Mouse (Mus musculus): ENCODE data around the gene Pam. TPM values are rescaled to one million over a fixed set of nuclear protein-coding genes. Genes with fewer than 3 reads are reported as not detected.

Pam gene
- polyA plus RNA-seq, 1 experiment = 54.7 TPM

DNA sequence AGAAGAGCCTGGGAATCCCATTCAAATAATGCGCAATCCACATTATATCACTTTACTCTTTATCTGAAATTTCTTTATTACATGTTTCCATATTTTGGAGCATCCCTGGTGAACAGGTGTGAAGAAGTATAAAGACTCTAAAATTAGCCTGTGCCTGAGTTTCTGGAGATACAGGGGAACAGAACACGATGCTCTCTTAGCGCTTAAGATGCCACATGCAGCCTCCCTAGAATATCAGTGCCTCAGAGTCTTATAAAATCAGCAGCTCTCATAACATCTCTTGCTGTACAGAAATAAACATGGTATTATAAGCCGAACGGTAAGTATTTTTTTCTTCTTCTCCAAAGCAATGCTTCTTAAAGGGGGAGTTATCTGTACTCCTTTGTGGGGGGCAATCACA is 267.4 kb downstream of the Pam start:
- no peaks in the 10 kb centered on the region for H3K4me1 ChIP-seq (ENCODE audit: control insufficient read depth, insufficient read depth, low read length)
- 97% methylated on average over 5 of the region's 5 CpGs for WGBS
- no peaks in the 10 kb centered on the region for H3K27me3 ChIP-seq (replicated peaks; ENCODE audit: control insufficient read depth, insufficient read depth, low read length)
- H3K36me3 ChIP-seq (ENCODE audit: control insufficient read depth, insufficient read depth, low read length) = peaks cover 1% of the 10 kb centered on the region
- TF ChIP-seq CTCF (conservative IDR thresholded peaks at IDR 0.05; ENCODE audit: insufficient read depth, insufficient read length, low read depth, low read length) (no peak), POLR2A (IDR thresholded peaks at IDR 0.05; ENCODE audit: low read depth, low read length) (no peak)
- DNase-seq = no peak
- no peak overlapping the region for H3K27ac ChIP-seq (ENCODE audit: insufficient read depth, low read depth, low read length)
- no peak overlapping the region for H3K4me3 ChIP-seq (ENCODE audit: insufficient read depth, low read depth, low read length)

DNA sequence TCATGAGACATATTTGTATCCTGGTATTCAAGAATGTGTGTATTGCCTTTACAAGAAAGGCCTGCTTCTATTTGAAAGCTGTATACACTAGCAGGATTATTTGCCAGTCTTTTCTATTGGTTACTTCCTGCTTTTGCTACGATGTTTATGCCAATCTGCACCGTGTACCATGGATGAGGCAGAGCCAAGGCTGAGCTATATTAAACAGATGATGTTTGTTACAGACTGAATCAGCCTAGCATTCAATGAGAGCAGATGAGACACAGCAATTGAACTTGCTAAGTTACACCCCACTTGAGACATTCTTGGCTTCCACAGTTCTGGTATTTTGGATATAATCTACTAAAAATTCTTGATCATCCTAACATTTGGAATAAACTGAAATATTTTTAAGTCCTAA is 267.9 kb downstream of the Pam start:
- Histone ChIP-seq H3K27ac (ENCODE audit: insufficient read depth, low read depth, low read length) (no peak overlapping the region), H3K36me3 (ENCODE audit: control insufficient read depth, insufficient read depth, low read length) (peaks cover 1% of the 10 kb centered on the region), H3K27me3 (replicated peaks; ENCODE audit: control insufficient read depth, insufficient read depth, low read length) (no peaks in the 10 kb centered on the region), H3K4me3 (ENCODE audit: insufficient read depth, low read depth, low read length) (no peak overlapping the region), H3K4me1 (ENCODE audit: control insufficient read depth, insufficient read depth, low read length) (no peaks in the 10 kb centered on the region)
- WGBS = 75% methylated on average over 2 of the region's 2 CpGs
- no peak for TF ChIP-seq CTCF (conservative IDR thresholded peaks at IDR 0.05; ENCODE audit: insufficient read depth, insufficient read length, low read depth, low read length)
- no peak for TF ChIP-seq POLR2A (IDR thresholded peaks at IDR 0.05; ENCODE audit: low read depth, low read length)
- DNase-seq = no peak

DNA sequence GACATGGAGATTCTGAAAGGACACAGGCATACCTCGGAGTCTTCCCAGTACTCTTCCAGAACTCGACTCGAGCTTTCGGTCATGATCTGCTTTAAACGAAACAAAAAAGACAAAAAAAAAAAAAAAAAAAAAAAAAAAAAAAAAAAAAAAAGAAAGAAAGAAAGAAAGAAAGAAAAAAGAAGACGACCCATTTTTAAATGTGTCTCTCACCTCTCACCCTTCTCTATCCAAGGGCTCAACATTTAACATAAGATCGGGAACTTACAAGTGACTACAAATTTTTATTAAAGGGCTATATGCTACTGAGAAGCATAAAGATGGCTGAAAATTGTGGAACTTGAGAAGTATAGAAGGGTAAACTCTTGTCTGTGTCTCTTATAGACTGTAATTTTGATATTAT is 272.5 kb downstream of the Pam start:
- TF ChIP-seq CTCF (conservative IDR thresholded peaks at IDR 0.05; ENCODE audit: insufficient read depth, insufficient read length, low read depth, low read length) = no peak
- no peak overlapping the region for H3K27ac ChIP-seq (ENCODE audit: insufficient read depth, low read depth, low read length)
- H3K36me3 ChIP-seq (ENCODE audit: control insufficient read depth, insufficient read depth, low read length) = peaks cover 3% of the 10 kb centered on the region
- DNase-seq = no peak
- no peak overlapping the region for H3K4me3 ChIP-seq (ENCODE audit: insufficient read depth, low read depth, low read length)
- H3K27me3 ChIP-seq (replicated peaks; ENCODE audit: control insufficient read depth, insufficient read depth, low read length) = no peaks in the 10 kb centered on the region
- WGBS = 95% methylated on average over 7 of the region's 7 CpGs
- H3K4me1 ChIP-seq (ENCODE audit: control insufficient read depth, insufficient read depth, low read length) = no peaks in the 10 kb centered on the region

DNA sequence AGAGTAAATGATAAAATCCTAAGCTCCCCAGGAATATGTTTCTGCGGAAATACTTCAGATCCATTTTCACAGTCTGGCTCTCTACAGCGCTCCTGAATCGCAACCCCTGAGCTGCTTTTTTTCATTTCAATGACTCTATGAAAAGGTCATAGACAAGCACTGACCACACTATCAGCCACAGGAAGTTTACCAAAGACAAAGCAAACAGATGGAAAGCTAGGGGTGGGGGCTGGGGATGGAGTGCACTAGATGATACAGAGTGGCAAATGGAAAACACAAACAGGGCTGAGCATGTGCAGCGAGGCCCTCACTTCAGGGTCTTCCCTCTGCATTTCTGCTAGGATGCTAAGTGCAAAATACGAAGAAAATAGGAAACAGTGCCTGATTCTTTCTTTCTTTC is 273.2 kb downstream of the Pam start:
- no peak overlapping the region for H3K4me3 ChIP-seq (ENCODE audit: insufficient read depth, low read depth, low read length)
- TF ChIP-seq POLR2A (IDR thresholded peaks at IDR 0.05; ENCODE audit: low read depth, low read length) (no peak), CTCF (conservative IDR thresholded peaks at IDR 0.05; ENCODE audit: insufficient read depth, insufficient read length, low read depth, low read length) (no peak)
- DNase-seq = no peak
- 78% methylated on average over 5 of the region's 5 CpGs for WGBS
- no peak overlapping the region for H3K27ac ChIP-seq (ENCODE audit: insufficient read depth, low read depth, low read length)
- H3K4me1 ChIP-seq (ENCODE audit: control insufficient read depth, insufficient read depth, low read length) = no peaks in the 10 kb centered on the region
- H3K36me3 ChIP-seq (ENCODE audit: control insufficient read depth, insufficient read depth, low read length) = peaks cover 3% of the 10 kb centered on the region
- H3K27me3 ChIP-seq (replicated peaks; ENCODE audit: control insufficient read depth, insufficient read depth, low read length) = no peaks in the 10 kb centered on the region

DNA sequence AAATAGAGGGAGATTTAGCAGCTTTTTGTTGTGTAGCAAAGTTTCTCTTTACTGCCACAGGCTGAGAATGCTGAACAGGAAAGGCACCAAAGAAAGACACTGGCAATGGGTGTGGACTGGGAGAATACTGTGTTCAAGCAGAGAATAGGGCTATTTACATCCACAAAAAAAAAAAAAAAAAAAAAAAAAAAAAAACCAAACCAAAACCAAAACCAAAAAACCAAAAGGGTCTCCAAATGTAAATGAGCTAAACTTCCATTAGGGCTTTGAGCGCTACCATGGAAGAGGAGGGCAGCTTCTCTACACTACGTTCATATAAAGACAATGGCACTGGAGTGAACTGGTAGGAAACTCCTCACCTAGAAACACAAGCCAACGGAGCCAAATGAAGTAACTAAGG is 274.2 kb downstream of the Pam start:
- 77% methylated on average over 3 of the region's 3 CpGs for WGBS
- TF ChIP-seq POLR2A (IDR thresholded peaks at IDR 0.05; ENCODE audit: low read depth, low read length) = no peak
- no peak for TF ChIP-seq CTCF (conservative IDR thresholded peaks at IDR 0.05; ENCODE audit: insufficient read depth, insufficient read length, low read depth, low read length)
- H3K27ac ChIP-seq (ENCODE audit: insufficient read depth, low read depth, low read length) = 0 out of 2 replicates have a peak overlapping the region, but pooled peaks have one; percentile 3
- H3K4me1 ChIP-seq (ENCODE audit: control insufficient read depth, insufficient read depth, low read length) = no peaks in the 10 kb centered on the region
- peaks cover 3% of the 10 kb centered on the region for H3K36me3 ChIP-seq (ENCODE audit: control insufficient read depth, insufficient read depth, low read length)
- DNase-seq = no peak
- H3K27me3 ChIP-seq (replicated peaks; ENCODE audit: control insufficient read depth, insufficient read depth, low read length) = no peaks in the 10 kb centered on the region
- peak overlapping the region; percentile 45 for H3K4me3 ChIP-seq (ENCODE audit: insufficient read depth, low read depth, low read length)

DNA sequence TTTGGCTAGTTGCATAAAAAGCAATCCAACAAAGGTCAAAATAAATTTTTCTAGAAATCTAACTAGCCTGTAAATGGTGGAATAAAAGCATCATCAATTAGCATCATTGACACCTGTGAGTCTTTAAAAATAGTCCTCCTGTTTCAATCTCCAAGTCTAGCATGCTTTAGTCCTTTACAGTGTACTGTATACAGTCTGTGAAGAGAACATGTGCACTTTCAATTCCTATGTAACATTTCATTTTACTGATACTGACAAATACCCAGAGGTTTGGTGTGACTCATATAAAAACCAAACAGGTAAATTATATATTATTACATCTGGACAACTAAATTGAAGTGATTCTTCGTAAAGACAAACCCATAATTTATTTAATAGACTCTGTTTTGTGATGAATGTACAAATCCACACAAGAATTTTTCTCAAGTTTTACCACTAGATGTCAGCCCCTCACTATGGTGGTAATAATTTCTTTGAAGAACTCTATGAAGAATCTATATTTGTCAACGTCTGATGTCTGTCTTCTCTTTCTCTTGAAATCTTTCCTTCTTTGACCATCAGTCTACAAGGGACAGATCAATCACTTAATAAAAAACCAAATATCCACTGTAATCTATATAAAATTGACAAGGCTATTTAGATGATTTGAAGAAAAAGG is 286.1 kb downstream of the Pam start:
- H3K4me3 ChIP-seq (ENCODE audit: insufficient read depth, low read depth, low read length) = no peak overlapping the region
- 24% methylated on average over 2 of the region's 2 CpGs for WGBS
- DNase-seq = peak; percentile 24
- no peaks in the 10 kb centered on the region for H3K27me3 ChIP-seq (replicated peaks; ENCODE audit: control insufficient read depth, insufficient read depth, low read length)
- no peaks in the 10 kb centered on the region for H3K36me3 ChIP-seq (ENCODE audit: control insufficient read depth, insufficient read depth, low read length)
- H3K27ac ChIP-seq (ENCODE audit: insufficient read depth, low read depth, low read length) = no peak overlapping the region
- H3K4me1 ChIP-seq (ENCODE audit: control insufficient read depth, insufficient read depth, low read length) = no peaks in the 10 kb centered on the region
- TF ChIP-seq CTCF (conservative IDR thresholded peaks at IDR 0.05; ENCODE audit: insufficient read depth, insufficient read length, low read depth, low read length) = 0 out of 2 replicates have a peak, but pooled peaks have one; percentile 5
- TF ChIP-seq POLR2A (IDR thresholded peaks at IDR 0.05; ENCODE audit: low read depth, low read length) = no peak

DNA sequence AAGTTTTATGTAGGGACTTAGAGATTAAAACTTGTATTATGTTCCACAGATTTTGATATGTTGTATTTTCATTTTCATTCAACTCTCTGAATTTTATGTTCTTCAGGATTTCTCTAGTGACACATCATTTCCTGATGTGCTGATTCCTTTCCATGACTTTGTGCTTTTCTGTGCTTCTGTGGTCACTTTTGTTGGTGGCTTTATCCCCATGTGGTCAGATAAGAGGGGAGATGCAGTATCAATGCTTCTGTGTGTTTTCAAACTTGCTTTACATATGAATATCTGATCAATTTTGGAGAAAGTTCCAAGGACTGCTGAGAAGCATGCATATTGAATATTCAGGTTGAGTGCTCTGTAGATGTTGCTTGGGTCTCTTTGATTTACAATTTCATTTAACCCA is 290.9 kb downstream of the Pam start:
- Histone ChIP-seq H3K27ac (ENCODE audit: insufficient read depth, low read depth, low read length) (no peak overlapping the region), H3K4me3 (ENCODE audit: insufficient read depth, low read depth, low read length) (no peak overlapping the region), H3K36me3 (ENCODE audit: control insufficient read depth, insufficient read depth, low read length) (no peaks in the 10 kb centered on the region), H3K4me1 (ENCODE audit: control insufficient read depth, insufficient read depth, low read length) (no peaks in the 10 kb centered on the region), H3K27me3 (replicated peaks; ENCODE audit: control insufficient read depth, insufficient read depth, low read length) (no peaks in the 10 kb centered on the region)
- TF ChIP-seq CTCF (conservative IDR thresholded peaks at IDR 0.05; ENCODE audit: insufficient read depth, insufficient read length, low read depth, low read length) (no peak), POLR2A (IDR thresholded peaks at IDR 0.05; ENCODE audit: low read depth, low read length) (no peak)
- no peak for DNase-seq

Data from kidney, adult 2 months (tissue).